Mouse (Mus musculus) hindbrain, embryonic 10.5 days (tissue): ENCODE results near the gene Gm7534. TPM values are rescaled to one million over a fixed set of nuclear protein-coding genes. Genes with fewer than 3 reads are reported as not detected.
"Not testable (repeated sequence)": the region's sequence is repeated elsewhere in the genome, so short reads cannot be mapped to it uniquely, and the experiment has no call there.

Experiments
- DNase-seq: peaks from one replicate; pipeline ENCODE4 v3.0.0-alpha.2; 2017; ENCODE audit warnings: low spot score
- H3K27ac ChIP-seq: fragments of 300-500 bp; sonication (generic); 2 replicates; pipeline ENCODE4 v1.5.1; 2016; ENCODE audit warnings: mild to moderate bottlenecking, moderate library complexity
- H3K27me3 ChIP-seq: fragments of 300-500 bp; sonication (generic); 2 replicates; pipeline ENCODE4 v1.6.1; 2016; ENCODE audit warnings: mild to moderate bottlenecking; ENCODE audit not compliant: poor library complexity, insufficient read depth, severe bottlenecking
- H3K36me3 ChIP-seq: fragments of 300-500 bp; sonication (generic); 2 replicates; pipeline ENCODE4 v1.6.1; 2016; ENCODE audit warnings: mild to moderate bottlenecking, moderate library complexity
- H3K4me1 ChIP-seq: fragments of 300-500 bp; sonication (generic); replicated peaks from 2 replicates; pipeline ENCODE4 v1.6.1; 2016; ENCODE audit warnings: mild to moderate bottlenecking
- H3K4me3 ChIP-seq: fragments of 300-500 bp; sonication (generic); 2 replicates; pipeline ENCODE4 v1.5.1; 2016; ENCODE audit warnings: mild to moderate bottlenecking, moderate library complexity
- H3K9me3 ChIP-seq: fragments of 300-500 bp; sonication (generic); 2 replicates; pipeline ENCODE4 v1.6.1; 2016; ENCODE audit warnings: mild to moderate bottlenecking, moderate library complexity
- WGBS: fragments of 180-500 bp; shearing (Covaris S2); methylation state at CpG from one replicate; pipeline ENCODE4 v1.1.7; 2016; 5-methylcytosine and 5-hydroxymethylcytosine counted together
- polyA plus RNA-seq: library from polyadenylated mRNA; unstranded; fragments of >200 nt; fragmentation: Nextera tagmentation; extraction: Ambion mirVana; gene quantifications from 2 replicates; pipeline ENCODE4 v1.2.1, GENCODE M21; 2016

Gene Gm7534
- polyA plus RNA-seq, 1 experiment from 2014 or later, result not detected

GRCm38 (mm10) chr4:134154354-134154753 lies 48.5 kb downstream of the Gm7534 start:
- WGBS, result 96% methylated on average over 3 of the region's 3 CpGs
- Histone ChIP-seq H3K4me1 (no peaks in the 10 kb centered on the region), H3K36me3 (peaks cover 67% of the 10 kb centered on the region), H3K27ac (no peak overlapping the region), H3K9me3 (no peaks in the 10 kb centered on the region), H3K27me3 (peaks cover 5% of the 10 kb centered on the region), H3K4me3 (no peak overlapping the region)
- no peak for DNase-seq

- H3K4me1 ChIP-seq, result no peaks in the 10 kb centered on the region
- no peak for DNase-seq
- peaks cover 74% of the 10 kb centered on the region for H3K36me3 ChIP-seq
- H3K4me3 ChIP-seq, result no peak overlapping the region
- H3K27ac ChIP-seq, result no peak overlapping the region
- H3K27me3 ChIP-seq, result no peaks in the 10 kb centered on the region
- WGBS, result 95% methylated on average over 3 of the region's 3 CpGs
- H3K9me3 ChIP-seq, result no peaks in the 10 kb centered on the region
Observed at GRCm38 (mm10) chr4:134153656-134154055, 49.1 kb downstream of the Gm7534 start.

- no peak for DNase-seq
- Histone ChIP-seq H3K4me3 (no peak overlapping the region), H3K27ac (no peak overlapping the region), H3K4me1 (no peaks in the 10 kb centered on the region), H3K9me3 (no peaks in the 10 kb centered on the region), H3K27me3 (no peaks in the 10 kb centered on the region), H3K36me3 (peaks cover 89% of the 10 kb centered on the region)
- WGBS, result 91% methylated on average over 3 of the region's 3 CpGs
Observed at GRCm38 (mm10) chr4:134152112-134152511, 50.7 kb downstream of the Gm7534 start.

- no peak overlapping the region for H3K27ac ChIP-seq
- peaks cover 93% of the 10 kb centered on the region for H3K36me3 ChIP-seq
- 91% methylated on average over 4 of the region's 4 CpGs for WGBS
- H3K4me3 ChIP-seq, result no peak overlapping the region
- H3K9me3 ChIP-seq, result no peaks in the 10 kb centered on the region
- no peaks in the 10 kb centered on the region for H3K27me3 ChIP-seq
- no peak for DNase-seq
- no peaks in the 10 kb centered on the region for H3K4me1 ChIP-seq
Observed at GRCm38 (mm10) chr4:134149389-134149788, 53.4 kb downstream of the Gm7534 start.

GRCm38 (mm10) chr4:134144297-134144696 lies 58.5 kb downstream of the Gm7534 start:
- not testable (repeated sequence) for H3K27ac ChIP-seq, H3K9me3 ChIP-seq, DNase-seq, H3K4me1 ChIP-seq, H3K27me3 ChIP-seq, H3K4me3 ChIP-seq
- peaks cover 72% of the 10 kb centered on the region for H3K36me3 ChIP-seq
- WGBS, result 91% methylated on average over 5 of the region's 5 CpGs

Other genes starting within 250 kb of the Gm7534 start
- gene Hmgn2, start 234.4 kb downstream of the Gm7534 start, polyA plus RNA-seq, result 3,014 and 3,091 TPM in 2 replicates
- gene Dhdds, start 202.1 kb downstream of the Gm7534 start, polyA plus RNA-seq, result 39.5 and 42.3 TPM in 2 replicates
- gene Lin28a, start 184.2 kb downstream of the Gm7534 start, polyA plus RNA-seq, result 13.4 and 27.5 TPM in 2 replicates
- not detected in 2 replicates for gene Zfp683, start 149.2 kb downstream of the Gm7534 start, polyA plus RNA-seq
- gene Crybg2, start 142.2 kb downstream of the Gm7534 start, polyA plus RNA-seq, result 1.6 and 2.9 TPM in 2 replicates
- 5.3 and 5.5 TPM in 2 replicates for gene Cd52, start 107.9 kb downstream of the Gm7534 start, polyA plus RNA-seq
- gene Ubxn11, start 100.4 kb downstream of the Gm7534 start, polyA plus RNA-seq, result 7.6 and 11.2 TPM in 2 replicates
- 333 and 386 TPM in 2 replicates for gene Sh3bgrl3, start 74.2 kb downstream of the Gm7534 start, polyA plus RNA-seq
- 30.1 and 35.1 TPM in 2 replicates for gene Cep85, start 15.9 kb downstream of the Gm7534 start, polyA plus RNA-seq
- not detected in 2 replicates for gene Catsper4, start 24.4 kb upstream of the Gm7534 start, polyA plus RNA-seq
- 0.89 and 1.2 TPM in 2 replicates for gene Cnksr1, start 35.4 kb upstream of the Gm7534 start, polyA plus RNA-seq
- 0.49 and 1.0 TPM in 2 replicates for gene E130218I03Rik, start 40.7 kb upstream of the Gm7534 start, polyA plus RNA-seq
- gene Zfp593, start 42.6 kb upstream of the Gm7534 start, polyA plus RNA-seq, result 20.6 and 21.6 TPM in 2 replicates
- not detected in 2 replicates for gene Gm30191, start 43.9 kb upstream of the Gm7534 start, polyA plus RNA-seq
- 6.2 and 6.8 TPM in 2 replicates for gene Grrp1, start 51.1 kb upstream of the Gm7534 start, polyA plus RNA-seq
- gene Pdik1l, start 84.9 kb upstream of the Gm7534 start, polyA plus RNA-seq, result 18.1 and 18.8 TPM in 2 replicates
- 0.51 and 0.56 TPM in 2 replicates for gene Trim63, start 112.1 kb upstream of the Gm7534 start, polyA plus RNA-seq
- gene Slc30a2, start 140.2 kb upstream of the Gm7534 start, polyA plus RNA-seq, result 0.10 TPM in 1 of 2 replicates, not detected in the other
- 0.25 and 0.63 TPM in 2 replicates for gene Extl1, start 180.8 kb upstream of the Gm7534 start, polyA plus RNA-seq
- gene Pafah2, start 193.3 kb upstream of the Gm7534 start, polyA plus RNA-seq, result 7.9 and 9.5 TPM in 2 replicates